33 mouse cellular contexts compared by ENCODE assay signal in genomic region chr12:105625798-105626197, GRCm38 (mm10). TPM values are rescaled to one million over a fixed set of nuclear protein-coding genes. Genes with fewer than 3 reads are reported as not detected.
A peak's percentile ranks its signal among the peaks of the same experiment; 100 is the strongest.
DNase-seq lines count a peak whose midpoint lies in the region; ATAC-seq and TF ChIP-seq lines count a peak whose summit lies in the region.
"Had no signal": no experiment of that assay in that cellular context is flagged by ENCODE, and none has a peak within 500 bp of the region (broad histone marks: within the 10 kb centered on the region; RNA-seq: fewer than 3 reads in every experiment).

No protein-coding gene starts in this region.

- peak; percentile 22 to 23 for DNase-seq in left cerebral cortex, adult 18-20 months (ENCODE audit: low spot score in 2 of 2)
- no peak for DNase-seq in left cerebral cortex, adult 11 months (ENCODE audit: low spot score)
- DNase-seq in layer of hippocampus, adult 2 months (ENCODE audit: low spot score in 2 of 2) = peak; percentile 24 to 48
- DNase-seq in telencephalon, adult 2 months (ENCODE audit: low read depth, low spot score) = peak; percentile 43
- no peak for DNase-seq in cerebellum, postnatal 36 days
- DNase-seq: adrenal gland, adult 2 months; cerebellum, adult 18-20 months; cerebellum, postnatal 25 days; gastrocnemius, adult 2 months; heart, postnatal 4 days; kidney, adult 2 months; kidney, postnatal 10 days had no signal

- WGBS in limb, embryonic 12.5 days = 21% methylated on average over 7 of the region's 7 CpGs
- WGBS in intestine, embryonic 15.5 days = 49% methylated on average over 7 of the region's 7 CpGs

- peaks cover 13% of the 10 kb centered on the region for H3K4me1 ChIP-seq in limb, embryonic 12.5 days (replicated peaks)
- H3K4me1 ChIP-seq in intestine, embryonic 15.5 days (replicated peaks) = no peaks in the 10 kb centered on the region
- H3K4me1 ChIP-seq: embryonic facial prominence, embryonic 13.5 days; forebrain, embryonic 12.5 days; heart, embryonic 15.5 days; neural tube, embryonic 13.5 days had no signal

- H3K9ac ChIP-seq in limb, embryonic 12.5 days (replicated peaks) = no peak overlapping the region
- no peak overlapping the region for H3K9ac ChIP-seq in intestine, embryonic 15.5 days
- H3K9ac ChIP-seq: embryonic facial prominence, embryonic 13.5 days; forebrain, embryonic 12.5 days; heart, embryonic 15.5 days; hindbrain, embryonic 14.5 days; neural tube, embryonic 13.5 days had no signal

- H3K4me2 ChIP-seq in limb, embryonic 12.5 days = no peak overlapping the region
- no peak overlapping the region for H3K4me2 ChIP-seq in intestine, embryonic 15.5 days (replicated peaks)
- H3K4me2 ChIP-seq: embryonic facial prominence, embryonic 13.5 days; forebrain, embryonic 12.5 days; heart, embryonic 15.5 days; hindbrain, embryonic 14.5 days; neural tube, embryonic 13.5 days had no signal

- H3K27me3 ChIP-seq in limb, embryonic 12.5 days = no peaks in the 10 kb centered on the region
- no peaks in the 10 kb centered on the region for H3K27me3 ChIP-seq in intestine, embryonic 15.5 days (replicated peaks)
- H3K27me3 ChIP-seq: embryonic facial prominence, embryonic 13.5 days; forebrain, embryonic 12.5 days; heart, embryonic 15.5 days; neural tube, embryonic 13.5 days had no signal

- no peaks in the 10 kb centered on the region for H3K9me3 ChIP-seq in limb, embryonic 12.5 days
- H3K9me3 ChIP-seq in intestine, embryonic 15.5 days = no peaks in the 10 kb centered on the region
- H3K9me3 ChIP-seq: embryonic facial prominence, embryonic 13.5 days; forebrain, embryonic 12.5 days; heart, embryonic 15.5 days; midbrain, embryonic 10.5 days; neural tube, embryonic 13.5 days had no signal

- H3K36me3 ChIP-seq in limb, embryonic 12.5 days = peaks cover 69% of the 10 kb centered on the region
- H3K36me3 ChIP-seq in intestine, embryonic 15.5 days = peaks cover 33% of the 10 kb centered on the region

- ATAC-seq in limb, embryonic 12.5 days (ENCODE audit: insufficient number of reproducible peaks, insufficient read depth, low FRiP score, low TSS enrichment, low read depth) = no peak
- no peak for ATAC-seq in intestine, embryonic 15.5 days
- ATAC-seq: inflammation-experienced regulatory T-cells, adult 6 months; midbrain, embryonic 16.5 days had no signal

- H3K4me3 ChIP-seq in layer of hippocampus, adult 2 months = no peak overlapping the region
- no peak overlapping the region for H3K4me3 ChIP-seq in limb, embryonic 12.5 days (replicated peaks)
- H3K4me3 ChIP-seq in intestine, embryonic 15.5 days (replicated peaks) = no peak overlapping the region
- H3K4me3 ChIP-seq: embryonic facial prominence, embryonic 13.5 days; erythroblast, embryonic 14.5 days; forebrain, embryonic 12.5 days; gastrocnemius, adult 2 months; heart, embryonic 15.5 days; midbrain, embryonic 10.5 days; myocyte; neural tube, embryonic 13.5 days had no signal

- no peak for TF ChIP-seq CTCF in layer of hippocampus, adult 2 months (conservative IDR thresholded peaks at IDR 0.05)

- 0 out of 2 replicates have a peak overlapping the region, but pooled peaks have one; percentile 3 for H3K27ac ChIP-seq in layer of hippocampus, adult 2 months
- 0 out of 2 replicates have a peak overlapping the region, but pooled peaks have one; percentile 19 for H3K27ac ChIP-seq in limb, embryonic 12.5 days
- H3K27ac ChIP-seq in intestine, embryonic 15.5 days = no peak overlapping the region
- H3K27ac ChIP-seq: embryonic facial prominence, embryonic 13.5 days; forebrain, embryonic 12.5 days; gastrocnemius, adult 2 months; heart, embryonic 15.5 days; hindbrain, embryonic 14.5 days; macrophage; midbrain, embryonic 10.5 days; neural tube, embryonic 13.5 days; stomach, postnatal 0 days had no signal

RNA-seq across cellular contexts. Expression of gene Bdkrb1, which starts 22.9 kb away (rescaled TPM):
- not detected for total RNA-seq in left cerebral cortex, adult 18-20 months (2021)
- total RNA-seq in layer of hippocampus, adult 2 months (2021) = not detected
- not detected in 2 replicates for polyA plus RNA-seq in limb, embryonic 12.5 days (2016; fragmentation: Nextera tagmentation; extraction: Ambion mirVana)
- 0.31 and 0.37 TPM in 2 replicates for polyA plus RNA-seq in intestine, embryonic 15.5 days (2015; fragmentation: Nextera tagmentation; extraction: Ambion mirVana)
- total RNA-seq: adrenal gland, adult 2 months; adrenal gland, postnatal 4 days; heart, adult 8-10 months; heart, postnatal 4 days; layer of hippocampus, postnatal 14 days; left cerebral cortex, postnatal 10 days; liver, adult 2 months; MEL had no signal
- polyA plus RNA-seq: embryonic facial prominence, embryonic 13.5 days; erythroblast, embryonic 14.5 days; forebrain, embryonic 12.5 days; heart, embryonic 15.5 days; kidney, adult 2 months; liver, adult 2 months; lung, embryonic 16.5 days; macrophage; midbrain, embryonic 10.5 days; neural tube, embryonic 13.5 days had no signal

RNA-seq across cellular contexts. Expression of gene Gskip, which starts 58.8 kb away (rescaled TPM):
- 10 to 100 TPM; 29.2 to 31.8 TPM for total RNA-seq in left cerebral cortex, adult 18-20 months (2021)
- 10 to 100 TPM; 25.3 to 26.7 TPM for total RNA-seq in layer of hippocampus, adult 2 months (2021)
- polyA plus RNA-seq in limb, embryonic 12.5 days (2016; fragmentation: Nextera tagmentation; extraction: Ambion mirVana) = 34.6 and 36.2 TPM in 2 replicates
- 29.4 and 29.5 TPM in 2 replicates for polyA plus RNA-seq in intestine, embryonic 15.5 days (2015; fragmentation: Nextera tagmentation; extraction: Ambion mirVana)

RNA-seq across cellular contexts. Expression of gene Atg2b, which starts 59.2 kb away (rescaled TPM):
- total RNA-seq in left cerebral cortex, adult 18-20 months (2021) = 10 to 100 TPM; 50.0 to 51.2 TPM
- total RNA-seq in layer of hippocampus, adult 2 months (2021) = 10 to 100 TPM; 44.2 to 47.7 TPM
- 16.1 and 16.7 TPM in 2 replicates for polyA plus RNA-seq in limb, embryonic 12.5 days (2016; fragmentation: Nextera tagmentation; extraction: Ambion mirVana)
- 12.6 and 13.0 TPM in 2 replicates for polyA plus RNA-seq in intestine, embryonic 15.5 days (2015; fragmentation: Nextera tagmentation; extraction: Ambion mirVana)

Comparison
In these comparisons a context has a peak if more than half of its experiments do, and no peak if none do; other contexts are left out.
1. DNase-seq: peak in left cerebral cortex, adult 18-20 months (2 of 2), layer of hippocampus, adult 2 months (2 of 2) and telencephalon, adult 2 months (single experiment); none in left cerebral cortex, adult 11 months (single experiment) and cerebellum, postnatal 36 days (0 of 2).